Mouse (Mus musculus) liver, postnatal 0 days (tissue): ENCODE measurements around the gene Zfp184.

Experiments used
- CTCF ChIP-seq: sonication (generic); IDR thresholded peaks from 2 replicates; pipeline ENCODE4 v1.5.1; 2016; ENCODE audit warnings: antibody characterized with exemption, low read depth
- EP300 ChIP-seq: IDR thresholded peaks from 2 replicates; pipeline ENCODE4 v1.6.1; 2016; ENCODE audit warnings: antibody characterized with exemption, low read depth, mild to moderate bottlenecking

- TF ChIP-seq CTCF = no peak
- TF ChIP-seq EP300 = no peak
Observed at GRCm38 (mm10) chr13:21997201-21997820, 52.4 kb downstream of the Zfp184 start.
